ENCODE assay signal across 8 mouse cellular contexts in the genomic region with DNA sequence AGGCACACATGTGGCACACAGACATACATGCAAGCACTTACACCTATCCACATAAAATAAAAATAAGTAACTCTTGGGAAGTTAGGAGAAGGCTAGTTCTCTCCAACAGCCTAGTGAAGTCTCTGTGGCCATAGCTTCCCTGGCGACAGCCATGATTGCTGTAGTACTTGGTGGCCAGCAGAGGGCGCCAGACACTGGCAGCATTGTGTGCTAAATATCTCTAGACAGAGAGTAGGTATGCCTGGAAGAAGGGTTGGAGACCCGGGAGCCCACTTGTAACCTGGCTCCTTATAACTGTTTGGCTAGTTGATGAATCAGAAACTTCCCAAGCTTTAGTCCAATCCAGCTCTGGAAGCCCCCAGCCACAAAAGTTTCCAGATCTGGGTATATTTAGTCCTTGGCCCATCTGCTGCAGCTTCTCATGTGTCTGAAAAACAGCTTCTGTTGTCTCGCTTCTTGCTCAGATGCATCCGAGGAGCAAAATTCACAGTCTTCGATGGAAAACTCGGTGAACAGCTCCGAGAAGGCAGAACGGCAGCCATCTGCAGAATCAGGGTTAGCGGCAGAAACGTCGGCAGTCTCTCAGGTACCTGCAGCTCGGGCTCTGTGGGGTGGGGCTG. TPM values are rescaled to one million over a fixed set of nuclear protein-coding genes. Genes with fewer than 3 reads are reported as not detected.
A peak's percentile ranks its signal among the peaks of the same experiment; 100 is the strongest.
DNase-seq lines count a peak whose midpoint lies in the region; ATAC-seq and TF ChIP-seq lines count a peak whose summit lies in the region.

No protein-coding gene starts in this region.

- no peaks in the 10 kb centered on the region for H3K27me3 ChIP-seq in MEL (ENCODE audit: control insufficient read depth in 1 of 2, insufficient read depth in 2 of 2, low read length in 2 of 2)
- H3K27me3 ChIP-seq in embryonic facial prominence, embryonic 11.5 days (ENCODE audit: control insufficient read depth, insufficient read depth, low read length) = no peaks in the 10 kb centered on the region
- H3K27me3 ChIP-seq in limb, embryonic 11.5 days (ENCODE audit: control insufficient read depth, insufficient read depth, low read length) = no peaks in the 10 kb centered on the region

- H3K4me1 ChIP-seq in MEL (ENCODE audit: control insufficient read depth in 1 of 2, insufficient read depth in 2 of 2, low read length in 2 of 2) = no peaks in the 10 kb centered on the region
- no peaks in the 10 kb centered on the region for H3K4me1 ChIP-seq in embryonic facial prominence, embryonic 11.5 days (ENCODE audit: control insufficient read depth, insufficient read depth, low read length)
- H3K4me1 ChIP-seq in limb, embryonic 11.5 days (ENCODE audit: control insufficient read depth, insufficient read depth, low read length) = no peaks in the 10 kb centered on the region

- TF ChIP-seq POLR2A in MEL (IDR thresholded peaks at IDR 0.05; ENCODE audit: control insufficient read depth in 1 of 2, insufficient read depth in 1 of 2, low read depth in 1 of 2, low read length in 2 of 2, poor library complexity in 1 of 2) = no peak

- TF ChIP-seq EP300 in MEL (IDR thresholded peaks at IDR 0.05; ENCODE audit: low read depth in 1 of 2, low read length in 2 of 2) = no peak

- no peaks in the 10 kb centered on the region for H3K79me2 ChIP-seq in MEL (ENCODE audit: control insufficient read depth, insufficient read depth, low read length, poor library complexity)

- TF ChIP-seq RAD21 in MEL (IDR thresholded peaks at IDR 0.05; ENCODE audit: low read depth, low read length) = peak; percentile 82

- H3K27ac ChIP-seq in MEL (ENCODE audit: control insufficient read depth, low read depth, low read length) = no peak overlapping the region
- no peak overlapping the region for H3K27ac ChIP-seq in embryonic facial prominence, embryonic 11.5 days (replicated peaks; ENCODE audit: low read depth, low read length)
- H3K27ac ChIP-seq in limb, embryonic 11.5 days (replicated peaks; ENCODE audit: low read depth, low read length) = no peak overlapping the region

- no peak overlapping the region for H3K4me2 ChIP-seq in embryonic facial prominence, embryonic 11.5 days (ENCODE audit: low read depth, low read length)
- H3K4me2 ChIP-seq in limb, embryonic 11.5 days (ENCODE audit: low read depth, severe bottlenecking) = no peak overlapping the region

- WGBS in embryonic facial prominence, embryonic 11.5 days = 80% methylated on average over 13 of the region's 13 CpGs
- WGBS in limb, embryonic 11.5 days = 81% methylated on average over 13 of the region's 13 CpGs

- no peak overlapping the region for H3K4me3 ChIP-seq in MEL (ENCODE audit: control insufficient read depth in 1 of 2, insufficient read depth in 1 of 2, low read depth in 2 of 2, low read length in 2 of 2)
- H3K4me3 ChIP-seq in embryonic facial prominence, embryonic 11.5 days (ENCODE audit: low read depth, low read length) = no peak overlapping the region
- H3K4me3 ChIP-seq in limb, embryonic 11.5 days (ENCODE audit: low read depth, low read length) = no peak overlapping the region

- H3K9me3 ChIP-seq in MEL (replicated peaks; ENCODE audit: insufficient read depth, low read length) = no peaks in the 10 kb centered on the region
- no peaks in the 10 kb centered on the region for H3K9me3 ChIP-seq in embryonic facial prominence, embryonic 11.5 days (replicated peaks; ENCODE audit: control insufficient read depth, low read length)
- H3K9me3 ChIP-seq in limb, embryonic 11.5 days (ENCODE audit: control insufficient read depth, low read length) = no peaks in the 10 kb centered on the region

- no peak overlapping the region for H3K9ac ChIP-seq in MEL (ENCODE audit: control insufficient read depth, low read depth, low read length, poor library complexity, severe bottlenecking)
- no peak overlapping the region for H3K9ac ChIP-seq in embryonic facial prominence, embryonic 11.5 days (replicated peaks; ENCODE audit: low read length)
- no peak overlapping the region for H3K9ac ChIP-seq in limb, embryonic 11.5 days (ENCODE audit: low read length)

- ATAC-seq in embryonic facial prominence, embryonic 11.5 days (replicated peaks; ENCODE audit: insufficient number of reproducible peaks, low FRiP score, low TSS enrichment, low read depth) = no peak
- ATAC-seq in limb, embryonic 11.5 days (ENCODE audit: insufficient number of reproducible peaks, low FRiP score, low TSS enrichment, low read depth) = no peak

- no peaks in the 10 kb centered on the region for H3K36me3 ChIP-seq in MEL (ENCODE audit: control insufficient read depth in 1 of 2, insufficient read depth in 2 of 2, low read length in 2 of 2)
- peaks cover 13% of the 10 kb centered on the region for H3K36me3 ChIP-seq in embryonic facial prominence, embryonic 11.5 days (replicated peaks; ENCODE audit: control insufficient read depth, insufficient read depth, low read depth, low read length)
- peaks cover 32% of the 10 kb centered on the region for H3K36me3 ChIP-seq in limb, embryonic 11.5 days (ENCODE audit: control insufficient read depth, insufficient read depth, low read length)

- TF ChIP-seq CTCF in MEL (IDR thresholded peaks at IDR 0.05 in 2 of 3, conservative IDR thresholded peaks at IDR 0.05 in 1 of 3; ENCODE audit: control insufficient read depth in 1 of 3, insufficient read depth in 1 of 3, low read depth in 2 of 3, low read length in 3 of 3, poor library complexity in 1 of 3, severe bottlenecking in 1 of 3) = peak; percentile 96 to 99 (median 98)

- peak; percentile 58 to 72 for DNase-seq in cerebellum, postnatal 25 days
- no peak for DNase-seq in cerebellum, adult 11 months
- peak; percentile 42 to 70 for DNase-seq in layer of hippocampus, adult 18-20 months (ENCODE audit: low spot score in 2 of 2)
- DNase-seq in layer of hippocampus, adult 9-10 months (ENCODE audit: low spot score) = no peak
- DNase-seq in MEL (ENCODE audit: low read depth, low spot score) = peak; percentile 71
- peak; percentile 73 for DNase-seq in embryonic facial prominence, embryonic 11.5 days (ENCODE audit: low spot score)
- DNase-seq in limb, embryonic 11.5 days (ENCODE audit: low spot score) = peak; percentile 74
- peak; percentile 65 for DNase-seq in thymus, postnatal 0 days (ENCODE audit: low spot score)

TF ChIP-seq in MEL, 35 proteins besides CTCF, POLR2A, EP300 and RAD21:
- TF ChIP-seq MYC (IDR thresholded peaks at IDR 0.05; ENCODE audit: low read depth, low read length) = 0 out of 2 replicates have a peak, but pooled peaks have one; percentile 31
- TF ChIP-seq MYB (IDR thresholded peaks at IDR 0.05; ENCODE audit: low read depth, low read length) = no peak
- TF ChIP-seq SMC3 (IDR thresholded peaks at IDR 0.05; ENCODE audit: low read depth, low read length) = peak; percentile 91
- no peak for TF ChIP-seq GABPA (IDR thresholded peaks at IDR 0.05; ENCODE audit: low read depth, low read length)
- TF ChIP-seq ZC3H11A (IDR thresholded peaks at IDR 0.05; ENCODE audit: low read depth, low read length) = peak; percentile 74

RNA-seq across cellular contexts. Expression of gene Bcl7a, which starts 25.3 kb away (rescaled TPM):
- total RNA-seq in layer of hippocampus, adult 18-20 months (2021) = 10 to 100 TPM; 66.1 to 66.3 TPM
- total RNA-seq in MEL (2012; rRNA removed) = 3.1 and 3.5 TPM in 2 replicates
- 10 to 100 TPM in 1 of 2 experiments, not detected in 1; 11.0 TPM for polyA plus RNA-seq in MEL (2012; ENCODE audit: insufficient read depth in 1 of 2, insufficient read length in 2 of 2, low read depth in 1 of 2, low replicate concordance in 2 of 2, missing spikeins in 1 of 2)
- 39.0 and 39.5 TPM in 2 replicates for polyA plus RNA-seq in embryonic facial prominence, embryonic 11.5 days (2014; fragmentation: Nextera tagmentation; extraction: Ambion mirVana)
- polyA plus RNA-seq in limb, embryonic 11.5 days (2014; fragmentation: Nextera tagmentation; extraction: Ambion mirVana) = 44.4 and 45.2 TPM in 2 replicates
- polyA plus RNA-seq in thymus, postnatal 0 days (2015; fragmentation: Nextera tagmentation; extraction: Ambion mirVana) = 17.6 and 21.5 TPM in 2 replicates

RNA-seq across cellular contexts. Expression of gene Mlxip, which starts 25.6 kb away (rescaled TPM):
- total RNA-seq in layer of hippocampus, adult 18-20 months (2021) = 10 to 100 TPM; 15.4 to 20.6 TPM
- total RNA-seq in MEL (2012; rRNA removed) = 5.2 and 5.7 TPM in 2 replicates
- polyA plus RNA-seq in MEL (2012; ENCODE audit: insufficient read depth in 1 of 2, insufficient read length in 2 of 2, low read depth in 1 of 2, low replicate concordance in 2 of 2, missing spikeins in 1 of 2) = 10 to 100 TPM in 1 of 2 experiments, not detected in 1; 21.9 TPM
- 13.9 and 14.0 TPM in 2 replicates for polyA plus RNA-seq in embryonic facial prominence, embryonic 11.5 days (2014; fragmentation: Nextera tagmentation; extraction: Ambion mirVana)
- 19.3 and 21.7 TPM in 2 replicates for polyA plus RNA-seq in limb, embryonic 11.5 days (2014; fragmentation: Nextera tagmentation; extraction: Ambion mirVana)
- polyA plus RNA-seq in thymus, postnatal 0 days (2015; fragmentation: Nextera tagmentation; extraction: Ambion mirVana) = 7.3 and 8.2 TPM in 2 replicates

Comparison
In these comparisons a context has a peak if more than half of its experiments do, and no peak if none do; other contexts are left out.
1. DNase-seq: peak in cerebellum, postnatal 25 days (2 of 2), layer of hippocampus, adult 18-20 months (2 of 2), MEL (single experiment), embryonic facial prominence, embryonic 11.5 days (single experiment), limb, embryonic 11.5 days (single experiment) and thymus, postnatal 0 days (single experiment); none in cerebellum, adult 11 months (single experiment) and layer of hippocampus, adult 9-10 months (single experiment).